Mouse (Mus musculus) cortical plate, adult 2 months (tissue): ENCODE measurements around the gene Wee2.

ENCODE experiments used
- CTCF ChIP-seq: fragments of 200-500 bp; IDR thresholded peaks from 2 replicates; pipeline ENCODE4 v1.5.1; 2011; ENCODE audit warnings: mild to moderate bottlenecking, control low read depth, low read length; ENCODE audit not compliant: insufficient read depth; ENCODE audit errors: extremely low read depth
- POLR2A ChIP-seq: fragments of 200-500 bp; IDR thresholded peaks from 2 replicates; pipeline ENCODE4 v1.6.1; 2011; ENCODE audit warnings: mild to moderate bottlenecking, low read length, control low read depth; ENCODE audit not compliant: insufficient read depth; ENCODE audit errors: extremely low read depth

DNA sequence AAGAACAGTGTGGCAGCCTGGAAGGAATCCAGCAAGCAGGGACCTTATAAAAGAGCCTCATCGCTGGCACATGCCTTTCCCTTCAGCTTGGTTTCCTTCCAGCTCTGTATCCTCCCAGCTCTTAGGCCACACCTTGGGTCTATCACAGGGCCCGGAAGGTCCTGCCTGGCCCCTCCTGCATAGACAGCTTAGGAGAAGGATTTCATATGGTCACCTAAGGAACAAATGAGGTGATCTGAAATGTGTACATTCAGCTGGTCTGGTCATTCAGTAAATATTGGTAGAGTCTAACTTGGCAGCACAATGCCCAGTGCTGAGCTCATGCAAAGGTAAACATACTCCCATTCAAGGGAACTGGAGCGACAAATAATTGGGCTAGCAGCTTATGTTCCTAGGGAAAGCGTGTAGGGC is 9.4 kb upstream of the Wee2 start:
- no peak for TF ChIP-seq POLR2A
- no peak for TF ChIP-seq CTCF
